Mouse (Mus musculus): ENCODE measurements around the gene Dpp6. TPM values are rescaled to one million over a fixed set of nuclear protein-coding genes. Genes with fewer than 3 reads are reported as not detected.
A peak's percentile ranks its signal among the peaks of the same experiment; 100 is the strongest.

Dpp6 gene
- polyA plus RNA-seq, 1 experiment from 2014 or later: 0.31 TPM

GRCm38 (mm10) chr5:27565700-27566099 lies 748.7 kb downstream of the Dpp6 start:
- Histone ChIP-seq H3K9me3 (replicated peaks) (no peaks in the 10 kb centered on the region), H3K4me3 (replicated peaks) (no peak overlapping the region), H3K36me3 (no peaks in the 10 kb centered on the region), H3K4me1 (replicated peaks) (no peaks in the 10 kb centered on the region), H3K9ac (no peak overlapping the region), H3K4me2 (no peak overlapping the region), H3K27ac (no peak overlapping the region), H3K27me3 (no peaks in the 10 kb centered on the region)
- DNase-seq: no peak
- 53% methylated on average over 7 of the region's 7 CpGs for WGBS (ENCODE audit: insufficient replicate concordance)
- ATAC-seq (ENCODE audit: low read depth): no peak

DNA sequence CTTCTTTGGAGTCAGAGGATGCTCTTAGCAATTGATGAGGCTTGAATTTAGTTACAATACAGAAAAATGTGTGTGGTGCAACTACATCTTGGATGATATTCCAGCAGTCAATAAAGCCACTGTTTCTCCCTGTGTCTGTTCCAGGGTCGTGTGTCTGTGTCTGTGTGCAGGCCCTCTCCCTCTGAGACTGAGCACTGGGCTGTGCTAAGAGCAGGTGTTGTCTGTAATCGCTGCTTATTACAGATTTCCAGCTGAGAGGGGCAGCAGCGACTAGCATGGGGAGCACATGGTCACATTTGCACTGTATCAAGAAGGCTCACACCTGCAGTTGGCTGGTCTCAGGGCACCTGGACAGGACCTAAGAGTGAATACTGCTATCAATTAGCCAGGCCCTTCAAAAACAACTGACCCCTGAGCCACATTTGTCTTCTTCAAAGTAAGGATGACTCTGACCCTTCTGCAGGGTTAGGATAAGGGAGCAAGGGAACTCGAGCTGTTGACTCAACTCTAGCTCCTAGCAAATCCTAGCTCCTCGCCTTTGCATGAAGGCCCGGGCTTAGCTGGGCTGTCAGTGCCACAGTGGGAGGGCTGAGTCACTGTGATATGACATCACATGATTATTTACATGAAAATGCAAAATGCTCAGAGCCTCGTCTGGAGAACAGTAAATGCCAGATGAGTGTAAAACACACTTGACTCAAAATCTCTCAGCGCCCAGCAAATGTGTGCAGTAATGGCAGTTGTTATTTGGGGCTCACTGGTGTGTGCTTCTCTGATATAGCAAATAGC lies 771.2 kb downstream of the Dpp6 start:
- H3K4me3 ChIP-seq (replicated peaks): no peak overlapping the region
- no peaks in the 10 kb centered on the region for H3K4me1 ChIP-seq (replicated peaks)
- DNase-seq (no peak), ATAC-seq (ENCODE audit: low read depth) (no peak)
- 44% methylated on average over 8 of the region's 8 CpGs for WGBS (ENCODE audit: insufficient replicate concordance)
- no peaks in the 10 kb centered on the region for H3K36me3 ChIP-seq
- no peak overlapping the region for H3K9ac ChIP-seq
- H3K27me3 ChIP-seq: no peaks in the 10 kb centered on the region
- H3K4me2 ChIP-seq: no peak overlapping the region
- H3K27ac ChIP-seq: no peak overlapping the region
- H3K9me3 ChIP-seq (replicated peaks): no peaks in the 10 kb centered on the region

DNA sequence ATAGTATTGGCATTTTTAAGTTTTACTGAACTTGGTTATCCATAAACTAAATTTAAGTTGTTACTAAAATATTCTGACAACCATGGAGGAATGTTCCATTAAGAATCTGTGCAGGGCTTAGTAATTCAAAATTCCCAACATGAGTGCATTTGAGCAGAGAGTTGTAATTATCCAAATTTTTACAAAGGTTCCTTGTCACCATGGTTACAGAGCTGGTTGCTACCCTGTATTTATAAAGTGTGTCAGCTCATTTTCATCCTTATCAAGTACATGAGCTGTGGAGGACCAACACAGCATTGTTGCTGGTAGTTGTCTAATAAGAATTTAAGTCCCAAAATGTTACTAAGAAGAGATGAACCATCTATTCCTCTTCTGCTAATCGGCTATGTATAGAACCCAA lies 787.1 kb downstream of the Dpp6 start:
- ATAC-seq (ENCODE audit: low read depth) (no peak), DNase-seq (no peak)
- Histone ChIP-seq H3K9ac (no peak overlapping the region), H3K4me1 (replicated peaks) (no peaks in the 10 kb centered on the region), H3K9me3 (replicated peaks) (no peaks in the 10 kb centered on the region), H3K36me3 (no peaks in the 10 kb centered on the region), H3K4me2 (no peak overlapping the region), H3K27ac (no peak overlapping the region), H3K4me3 (replicated peaks) (no peak overlapping the region), H3K27me3 (no peaks in the 10 kb centered on the region)
- WGBS (ENCODE audit: insufficient replicate concordance): 49% methylated on average over 1 of the region's 1 CpGs

GRCm38 (mm10) chr5:27615769-27616168 lies 798.8 kb downstream of the Dpp6 start:
- H3K4me1 ChIP-seq (replicated peaks): no peaks in the 10 kb centered on the region
- DNase-seq (peak; percentile 2), ATAC-seq (ENCODE audit: low read depth) (no peak)
- no peaks in the 10 kb centered on the region for H3K27me3 ChIP-seq
- no peak overlapping the region for H3K27ac ChIP-seq
- no peak overlapping the region for H3K9ac ChIP-seq
- no peak overlapping the region for H3K4me2 ChIP-seq
- WGBS (ENCODE audit: insufficient replicate concordance): 19% methylated on average over 7 of the region's 7 CpGs
- no peaks in the 10 kb centered on the region for H3K36me3 ChIP-seq
- H3K4me3 ChIP-seq (replicated peaks): no peak overlapping the region
- no peaks in the 10 kb centered on the region for H3K9me3 ChIP-seq (replicated peaks)

GRCm38 (mm10) chr5:27621811-27622210 lies 804.8 kb downstream of the Dpp6 start:
- no peak overlapping the region for H3K27ac ChIP-seq
- no peak overlapping the region for H3K4me3 ChIP-seq (replicated peaks)
- H3K4me1 ChIP-seq (replicated peaks): no peaks in the 10 kb centered on the region
- no peak for ATAC-seq (ENCODE audit: low read depth)
- no peaks in the 10 kb centered on the region for H3K36me3 ChIP-seq
- no peak overlapping the region for H3K9ac ChIP-seq
- H3K27me3 ChIP-seq: no peaks in the 10 kb centered on the region
- no peak for DNase-seq
- H3K9me3 ChIP-seq (replicated peaks): no peaks in the 10 kb centered on the region
- H3K4me2 ChIP-seq: no peak overlapping the region

- Histone ChIP-seq H3K27ac (no peak overlapping the region), H3K9me3 (replicated peaks) (no peaks in the 10 kb centered on the region), H3K9ac (no peak overlapping the region), H3K4me1 (replicated peaks) (no peaks in the 10 kb centered on the region), H3K36me3 (no peaks in the 10 kb centered on the region), H3K27me3 (no peaks in the 10 kb centered on the region), H3K4me3 (replicated peaks) (no peak overlapping the region), H3K4me2 (no peak overlapping the region)
- WGBS (ENCODE audit: insufficient replicate concordance): 57% methylated on average over 1 of the region's 1 CpGs
- DNase-seq: no peak
- no peak for ATAC-seq (ENCODE audit: low read depth)
Measured at GRCm38 (mm10) chr5:27623876-27624275, 806.9 kb downstream of the Dpp6 start.

DNA sequence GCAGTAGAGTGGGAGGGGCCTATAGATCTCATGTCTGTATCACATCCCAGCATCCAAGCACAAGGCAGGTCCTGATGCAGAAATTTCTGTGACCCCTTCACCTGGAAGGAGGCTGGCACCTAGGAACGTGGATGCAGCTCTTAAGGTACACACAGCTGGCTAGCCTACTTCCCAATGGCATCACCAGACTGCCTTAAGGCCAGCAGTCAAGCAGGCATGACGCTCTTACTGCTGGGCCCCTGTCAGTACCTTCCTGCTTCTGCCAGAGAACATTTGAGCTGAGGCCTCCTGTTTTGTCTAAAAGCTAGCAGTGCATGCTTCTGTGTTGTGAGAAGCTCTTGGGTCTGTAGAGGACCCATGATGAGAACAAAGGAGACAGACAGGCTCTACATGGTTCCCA lies 815.1 kb downstream of the Dpp6 start:
- ATAC-seq (ENCODE audit: low read depth): no peak

GRCm38 (mm10) chr5:27635941-27636340 lies 818.9 kb downstream of the Dpp6 start:
- Histone ChIP-seq H3K36me3 (no peaks in the 10 kb centered on the region), H3K4me1 (replicated peaks) (no peaks in the 10 kb centered on the region), H3K27ac (no peak overlapping the region), H3K9me3 (replicated peaks) (no peaks in the 10 kb centered on the region), H3K27me3 (no peaks in the 10 kb centered on the region), H3K4me3 (replicated peaks) (no peak overlapping the region), H3K9ac (no peak overlapping the region), H3K4me2 (no peak overlapping the region)
- no peak for ATAC-seq (ENCODE audit: low read depth)
- no peak for DNase-seq
- 44% methylated on average over 2 of the region's 2 CpGs for WGBS (ENCODE audit: insufficient replicate concordance)

More for the DNA sequence above, 815.1 kb downstream of the Dpp6 start:
- Histone ChIP-seq H3K36me3 (no peaks in the 10 kb centered on the region), H3K4me1 (replicated peaks) (no peaks in the 10 kb centered on the region), H3K27ac (no peak overlapping the region), H3K9me3 (replicated peaks) (no peaks in the 10 kb centered on the region), H3K9ac (no peak overlapping the region), H3K4me3 (replicated peaks) (no peak overlapping the region), H3K4me2 (no peak overlapping the region), H3K27me3 (no peaks in the 10 kb centered on the region)
- no peak for DNase-seq
- WGBS (ENCODE audit: insufficient replicate concordance): 47% methylated on average over 2 of the region's 2 CpGs

- no peak overlapping the region for H3K9ac ChIP-seq
- ATAC-seq (ENCODE audit: low read depth) (no peak), DNase-seq (no peak)
- H3K9me3 ChIP-seq (replicated peaks): no peaks in the 10 kb centered on the region
- no peak overlapping the region for H3K4me2 ChIP-seq
- H3K4me1 ChIP-seq (replicated peaks): no peaks in the 10 kb centered on the region
- no peak overlapping the region for H3K27ac ChIP-seq
- no peaks in the 10 kb centered on the region for H3K36me3 ChIP-seq
- H3K4me3 ChIP-seq (replicated peaks): no peak overlapping the region
- no peaks in the 10 kb centered on the region for H3K27me3 ChIP-seq
- WGBS (ENCODE audit: insufficient replicate concordance): 59% methylated on average over 1 of the region's 1 CpGs
Measured at GRCm38 (mm10) chr5:27641876-27642275, 824.9 kb downstream of the Dpp6 start.

- 40% methylated on average over 8 of the region's 8 CpGs for WGBS (ENCODE audit: insufficient replicate concordance)
- no peak overlapping the region for H3K4me2 ChIP-seq
Measured at GRCm38 (mm10) chr5:27651879-27652814, 835.1 kb downstream of the Dpp6 start.

DNA sequence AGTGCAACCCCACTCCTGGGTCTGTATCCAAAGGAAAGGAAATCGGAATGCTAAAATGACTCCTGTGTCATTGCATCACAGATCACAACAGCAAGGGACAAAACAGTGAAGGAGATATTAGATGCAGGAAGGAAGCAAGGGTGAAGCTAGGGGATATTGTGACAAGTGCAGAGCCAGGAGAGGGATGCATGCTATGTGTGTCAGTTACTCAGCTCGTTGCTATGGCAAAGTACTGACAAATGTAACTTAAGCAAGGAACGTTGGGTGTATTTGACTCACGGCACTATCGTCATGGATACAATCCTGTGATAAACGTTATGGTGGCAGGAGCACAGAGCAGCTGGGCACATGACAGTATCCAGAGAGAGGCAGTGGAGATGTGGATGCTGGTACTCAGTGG lies 839.1 kb downstream of the Dpp6 start:
- 57% methylated on average over 6 of the region's 6 CpGs for WGBS (ENCODE audit: insufficient replicate concordance)
- no peak overlapping the region for H3K4me3 ChIP-seq (replicated peaks)
- H3K9ac ChIP-seq: no peak overlapping the region
- ATAC-seq (ENCODE audit: low read depth): no peak
- H3K4me1 ChIP-seq (replicated peaks): peaks cover 35% of the 10 kb centered on the region
- H3K9me3 ChIP-seq (replicated peaks): no peaks in the 10 kb centered on the region
- no peak for DNase-seq
- no peak overlapping the region for H3K4me2 ChIP-seq
- no peaks in the 10 kb centered on the region for H3K27me3 ChIP-seq
- no peaks in the 10 kb centered on the region for H3K36me3 ChIP-seq
- no peak overlapping the region for H3K27ac ChIP-seq

More at GRCm38 (mm10) chr5:27651879-27652814, 835.1 kb downstream of the Dpp6 start:
- H3K9me3 ChIP-seq (replicated peaks): no peaks in the 10 kb centered on the region
- peaks cover 2% of the 10 kb centered on the region for H3K4me1 ChIP-seq (replicated peaks)
- no peak for DNase-seq
- H3K27me3 ChIP-seq: no peaks in the 10 kb centered on the region
- no peak overlapping the region for H3K27ac ChIP-seq
- no peak overlapping the region for H3K9ac ChIP-seq
- H3K36me3 ChIP-seq: no peaks in the 10 kb centered on the region
- ATAC-seq (ENCODE audit: low read depth): 0 out of 2 replicates have a peak, but pooled peaks have one; percentile 26
- H3K4me3 ChIP-seq (replicated peaks): no peak overlapping the region
